Mouse (Mus musculus) 416B (cell line): ENCODE measurements at regions not wholly inside any gene's neighbourhood (a gene's known extent, or its start where the extent isn't known, plus 50 kb on each side); places are given as distances from the start of the nearest gene placed in this dataset.
"Not testable (repeated sequence)": the region's sequence is repeated elsewhere in the genome, so short reads cannot be mapped to it uniquely, and the experiment has no call there.

Experiments
- DNase-seq: peaks from one replicate; pipeline ENCODE4 v3.0.0; 2011; ENCODE audit warnings: low read depth

DNA sequence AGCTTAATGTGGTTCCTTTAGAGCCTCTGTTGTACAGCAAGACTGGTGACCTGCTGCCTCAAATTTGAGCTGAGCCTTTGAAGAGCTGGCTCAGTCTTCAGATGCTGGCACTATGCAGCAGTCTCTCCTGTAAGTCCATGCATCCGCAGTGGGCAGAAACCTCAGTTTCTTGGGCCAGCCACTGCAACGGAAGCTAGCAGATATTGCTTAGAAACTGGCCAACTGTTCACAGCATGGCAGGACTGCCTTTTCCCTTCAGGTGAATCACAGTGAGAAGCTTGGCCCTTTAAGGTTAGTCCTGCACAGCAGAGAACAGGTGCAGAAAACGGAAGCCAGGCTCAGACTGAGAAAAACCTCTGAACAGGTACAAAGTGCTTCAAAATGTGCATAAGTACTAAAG lies 1976.8 kb upstream of the G6pd2 start:
- no peak for DNase-seq

DNA sequence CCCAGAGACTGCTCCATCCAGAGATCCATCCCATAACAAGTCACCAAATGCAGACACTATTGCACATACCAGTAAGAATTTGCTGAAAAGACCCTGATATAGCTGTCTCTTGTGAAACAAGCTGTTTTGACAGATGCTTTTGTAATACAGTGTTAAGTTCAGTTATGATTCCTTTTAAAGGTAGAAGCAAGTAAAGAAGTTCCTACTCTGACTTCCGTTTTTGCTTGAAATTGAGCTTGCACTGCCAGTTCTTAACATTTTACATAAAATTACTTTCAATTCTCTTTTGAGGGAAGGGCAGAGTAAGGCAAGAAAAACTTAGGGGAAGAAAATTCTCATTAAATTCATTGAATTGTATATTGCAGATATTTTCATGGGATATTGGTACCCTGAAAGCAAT lies 1962.9 kb upstream of the G6pd2 start:
- no peak for DNase-seq

DNA sequence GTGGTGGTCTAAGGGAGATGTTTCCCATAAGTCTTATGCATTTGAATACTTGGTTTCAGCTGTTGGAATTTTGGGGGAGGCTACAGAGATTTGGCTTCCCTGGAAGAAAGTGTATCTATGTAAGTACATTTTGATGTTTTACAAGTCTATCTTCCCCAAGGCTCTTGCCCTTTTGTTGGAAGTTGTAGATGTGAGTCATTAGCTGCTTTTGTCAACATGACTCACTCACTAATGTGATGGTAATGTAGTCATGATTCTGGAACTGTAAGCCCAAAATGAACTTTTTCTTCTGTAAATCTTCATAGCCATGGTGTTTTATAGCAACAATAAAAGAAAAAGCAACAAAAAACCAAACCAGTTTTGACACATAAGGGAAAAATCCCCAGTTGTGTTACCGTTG lies 1961.0 kb upstream of the G6pd2 start:
- DNase-seq: peak; percentile 31

DNA sequence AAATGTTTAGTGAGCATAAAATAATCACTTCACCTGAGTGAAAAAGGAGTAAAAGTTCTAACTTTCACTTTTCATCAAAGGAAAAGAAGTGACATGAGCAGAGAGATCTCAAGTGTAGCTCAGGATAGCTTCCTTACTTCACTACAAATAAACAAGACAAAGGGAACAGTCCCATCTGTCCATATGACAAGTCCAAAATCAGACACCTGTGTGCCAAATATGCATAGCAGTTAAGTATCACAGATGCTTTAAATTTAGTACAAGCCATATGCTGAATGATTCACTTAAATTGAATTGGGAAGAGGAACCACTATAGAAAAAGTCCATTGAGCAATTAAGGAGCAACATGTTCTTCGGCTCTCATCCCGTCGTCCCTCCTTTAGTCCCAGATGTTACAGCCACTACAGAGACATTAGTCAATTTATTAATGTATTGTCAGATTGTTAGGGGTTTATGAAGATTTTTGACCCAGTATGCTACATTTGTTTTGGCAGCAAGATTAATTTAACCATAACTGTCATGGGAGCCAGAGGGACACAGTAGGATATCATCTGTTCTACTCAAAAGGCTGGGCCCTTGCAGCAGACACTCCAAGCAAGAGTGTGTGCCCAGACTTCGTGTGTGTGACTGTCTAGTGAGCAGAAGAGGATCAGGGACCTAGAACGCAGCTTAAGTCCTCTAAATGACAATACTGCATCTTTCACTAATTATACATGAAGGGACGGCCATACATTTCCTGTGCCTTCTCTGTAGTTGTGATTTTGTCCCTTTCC lies 1914.5 kb upstream of the G6pd2 start:
- no peak for DNase-seq

- DNase-seq: no peak
These were observed 1886.7 kb upstream of the G6pd2 start for GRCm38 (mm10) chr5:59921910-59922309.

DNA sequence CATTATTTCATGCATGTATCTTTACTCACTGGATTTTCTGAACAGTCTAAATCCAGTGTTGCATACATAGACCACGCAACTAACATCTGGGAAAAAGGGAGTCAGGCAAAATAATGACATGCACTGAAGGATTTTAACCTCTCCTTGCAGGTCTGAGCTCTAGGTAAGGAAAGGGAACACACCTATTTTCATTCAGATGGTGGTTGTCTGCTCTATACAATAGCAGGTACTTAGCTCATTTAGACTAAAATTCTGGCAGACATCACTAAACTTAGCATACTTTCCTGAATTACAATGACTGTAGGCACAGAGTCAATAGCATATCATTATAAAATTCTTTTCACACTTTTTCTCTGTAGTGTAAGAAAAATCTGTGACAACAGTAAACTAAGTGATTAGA lies 1867.8 kb upstream of the G6pd2 start:
- DNase-seq: no peak

DNA sequence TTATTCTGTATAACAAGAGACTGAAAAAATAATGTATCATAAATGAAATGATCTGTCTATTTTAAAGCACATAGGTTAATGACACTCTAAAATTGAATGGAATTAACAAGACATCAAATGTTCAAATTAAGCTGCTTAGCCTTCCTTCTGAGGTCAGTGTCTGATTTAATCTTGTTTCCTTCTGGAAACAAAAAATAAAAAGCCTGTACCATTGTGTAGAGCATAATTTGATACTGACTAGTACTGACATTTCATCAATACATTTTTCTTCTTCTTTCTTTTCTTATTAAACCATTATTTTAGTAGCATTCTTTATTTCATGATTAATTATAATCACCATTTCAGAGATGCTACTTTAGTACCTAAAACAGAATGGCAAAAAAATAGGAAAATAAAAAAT lies 1862.9 kb upstream of the G6pd2 start:
- peak; percentile 11 for DNase-seq

GRCm38 (mm10) chr5:59947831-59948568 lies 1860.6 kb upstream of the G6pd2 start:
- no peak for DNase-seq

GRCm38 (mm10) chr5:59956240-59956639 lies 1852.4 kb upstream of the G6pd2 start:
- not testable (repeated sequence) for DNase-seq

- peak; percentile 98 for DNase-seq
These were observed 1811.9 kb upstream of the G6pd2 start for GRCm38 (mm10) chr5:59996698-59997097.

DNA sequence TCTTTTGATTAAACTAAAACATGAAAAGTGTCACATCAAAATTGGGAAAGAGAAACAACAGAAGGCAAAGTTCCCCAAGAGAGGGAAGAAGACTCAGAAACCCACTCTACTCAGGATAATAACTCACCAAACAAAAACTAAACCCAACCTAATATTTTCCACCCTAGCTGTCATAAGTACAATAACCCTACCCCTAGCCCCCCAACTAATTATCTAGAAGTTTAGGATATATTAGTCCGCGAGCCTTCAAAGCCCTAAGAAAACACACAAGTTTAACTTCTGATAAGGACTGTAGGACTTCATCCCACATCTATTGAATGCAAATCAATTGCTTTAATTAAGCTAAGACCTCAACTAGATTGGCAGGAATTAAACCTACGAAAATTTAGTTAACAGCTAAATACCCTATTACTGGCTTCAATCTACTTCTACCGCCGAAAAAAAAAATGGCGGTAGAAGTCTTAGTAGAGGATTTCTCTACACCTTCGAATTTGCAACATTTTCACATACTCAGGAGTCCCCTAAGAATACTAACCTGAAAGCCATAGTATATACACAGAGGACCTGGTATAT lies 1765.9 kb upstream of the G6pd2 start:
- not testable (repeated sequence) for DNase-seq

- DNase-seq: no peak
These were observed 1759.6 kb upstream of the G6pd2 start for GRCm38 (mm10) chr5:60049053-60049452.

DNA sequence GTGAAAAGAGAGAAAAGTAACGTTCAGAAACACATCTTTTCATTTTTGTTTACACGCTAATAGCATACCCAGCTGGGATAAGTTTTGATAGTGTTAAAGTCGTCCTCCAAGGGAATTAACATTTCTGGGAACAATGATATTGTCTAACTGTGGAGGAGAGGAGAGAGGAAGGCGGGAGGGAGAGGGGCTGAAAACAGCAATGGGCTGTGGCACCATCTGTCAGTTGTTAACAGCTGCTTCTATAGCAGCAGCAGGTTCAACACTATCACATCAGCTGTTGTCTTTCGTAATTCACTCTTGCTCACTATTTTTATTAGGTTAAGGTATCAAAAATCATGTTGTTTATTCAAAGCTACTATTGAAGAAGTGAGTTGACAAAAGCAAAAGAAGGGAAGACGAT lies 1747.4 kb upstream of the G6pd2 start:
- no peak for DNase-seq
